Mouse (Mus musculus) hindbrain, embryonic 14.5 days (tissue): ENCODE data around the gene Olfr1375. TPM values are rescaled to one million over a fixed set of nuclear protein-coding genes. Genes with fewer than 3 reads are reported as not detected.
"Not testable (repeated sequence)": the region's sequence is repeated elsewhere in the genome, so short reads cannot be mapped to it uniquely, and the experiment has no call there.

Experiments
- ATAC-seq: fragments of 200-750 bp; cut with Nextera tagmentation; 2 replicates; pipeline ENCODE4 v1.8.0; 2017; ENCODE audit warnings: moderate number of reproducible peaks, mild to moderate bottlenecking, moderate TSS enrichment, moderate library complexity; ENCODE audit not compliant: low FRiP score
- DNase-seq: peaks from one replicate; pipeline ENCODE4 v3.0.0-alpha.2; 2015; ENCODE audit warnings: low spot score
- H3K27ac ChIP-seq: fragments of 300-500 bp; sonication (generic); 2 replicates; pipeline ENCODE4 v1.5.1; 2014; ENCODE audit warnings: mild to moderate bottlenecking, moderate library complexity
- H3K27me3 ChIP-seq: fragments of 300-500 bp; sonication (generic); 2 replicates; pipeline ENCODE4 v1.6.1; 2014; ENCODE audit warnings: mild to moderate bottlenecking, low read length, mixed read lengths; ENCODE audit not compliant: control insufficient read depth, insufficient read depth
- H3K36me3 ChIP-seq: fragments of 300-500 bp; sonication (generic); replicated peaks from 2 replicates; pipeline ENCODE4 v1.6.1; 2014; ENCODE audit not compliant: control insufficient read depth, insufficient read depth
- H3K4me1 ChIP-seq: fragments of 300-500 bp; sonication (generic); replicated peaks from 2 replicates; pipeline ENCODE4 v1.6.1; 2014; ENCODE audit warnings: antibody characterized with exemption, low read length, mixed read lengths; ENCODE audit not compliant: control insufficient read depth, insufficient read depth
- H3K4me2 ChIP-seq: fragments of 300-500 bp; sonication (generic); replicated peaks from 2 replicates; pipeline ENCODE4 v1.6.1; 2014; ENCODE audit warnings: mild to moderate bottlenecking, moderate library complexity
- H3K4me3 ChIP-seq: fragments of 300-500 bp; sonication (generic); replicated peaks from 2 replicates; pipeline ENCODE4 v1.5.1; 2014; ENCODE audit warnings: mild to moderate bottlenecking, low read length
- H3K9ac ChIP-seq: fragments of 300-500 bp; sonication (generic); 2 replicates; pipeline ENCODE4 v1.6.1; 2014
- H3K9me3 ChIP-seq: fragments of 300-500 bp; sonication (generic); 2 replicates; pipeline ENCODE4 v1.6.1; 2016; ENCODE audit warnings: low read length; ENCODE audit not compliant: control insufficient read depth
- WGBS: fragments of 180-500 bp; shearing (Covaris S2); extraction: QIAGEN DNeasy Blood & Tissue Kit; methylation state at CpG from one replicate; pipeline ENCODE4 v1.1.7; 2014; 5-methylcytosine and 5-hydroxymethylcytosine counted together
- polyA plus RNA-seq: library from polyadenylated mRNA; unstranded; fragments of >200 nt; fragmentation: Nextera tagmentation; extraction: Ambion mirVana; gene quantifications from 2 replicates; pipeline ENCODE4 v1.2.1, GENCODE M21; 2014

Olfr1375 gene
- polyA plus RNA-seq, 1 experiment from 2014 or later = not detected

DNA sequence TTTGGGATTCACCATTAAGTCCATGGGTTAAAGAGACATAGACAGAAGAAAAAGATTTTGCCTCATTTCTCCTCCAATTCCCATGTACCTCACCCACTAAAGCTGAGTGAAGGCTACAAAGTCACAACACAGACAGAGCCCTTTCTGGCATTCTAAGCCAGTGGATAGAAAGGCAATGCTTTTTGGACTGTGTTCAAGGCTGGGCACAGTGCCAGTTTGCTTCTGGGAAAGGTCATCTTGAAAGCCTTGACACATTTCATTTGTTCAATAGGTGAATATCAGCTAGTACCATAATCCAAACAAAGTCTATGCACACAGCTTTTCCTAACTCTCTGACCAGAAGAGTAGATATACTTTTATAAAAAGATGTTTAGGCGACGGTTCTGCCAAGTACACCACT is 12.0 kb upstream of the Olfr1375 start:
- DNase-seq (peak; percentile 32), ATAC-seq (no peak)
- Histone ChIP-seq H3K4me3 (no peak overlapping the region), H3K36me3 (no peaks in the 10 kb centered on the region), H3K9ac (no peak overlapping the region), H3K4me1 (no peaks in the 10 kb centered on the region), H3K4me2 (no peak overlapping the region), H3K27me3 (no peaks in the 10 kb centered on the region), H3K27ac (no peak overlapping the region), H3K9me3 (no peaks in the 10 kb centered on the region)
- WGBS = 84% methylated on average over 2 of the region's 2 CpGs

DNA sequence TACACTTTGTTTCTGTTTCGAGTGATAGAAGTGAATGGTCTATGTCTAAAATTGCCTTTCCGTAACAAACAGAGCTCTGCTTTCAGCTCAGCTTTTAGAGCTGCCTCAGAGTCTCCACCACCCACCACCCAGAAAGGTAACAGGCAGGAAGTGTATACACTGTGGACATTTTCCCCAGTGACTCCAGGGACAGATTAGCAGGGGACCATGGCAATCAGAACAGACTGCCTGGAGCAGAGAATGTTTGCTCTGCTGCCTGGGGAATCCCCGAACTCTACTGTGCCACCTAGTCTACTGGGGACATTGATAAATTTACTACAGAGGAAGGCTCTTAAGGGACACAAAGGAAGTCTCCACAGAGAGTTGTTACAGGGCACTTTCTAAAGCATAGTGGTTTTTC is 3.1 kb upstream of the Olfr1375 start:
- H3K27ac ChIP-seq, H3K9ac ChIP-seq, H3K9me3 ChIP-seq, H3K4me1 ChIP-seq, H3K36me3 ChIP-seq, DNase-seq, ATAC-seq, H3K27me3 ChIP-seq, H3K4me3 ChIP-seq, H3K4me2 ChIP-seq: not testable (repeated sequence)
- 66% methylated on average over 3 of the region's 3 CpGs for WGBS

DNA sequence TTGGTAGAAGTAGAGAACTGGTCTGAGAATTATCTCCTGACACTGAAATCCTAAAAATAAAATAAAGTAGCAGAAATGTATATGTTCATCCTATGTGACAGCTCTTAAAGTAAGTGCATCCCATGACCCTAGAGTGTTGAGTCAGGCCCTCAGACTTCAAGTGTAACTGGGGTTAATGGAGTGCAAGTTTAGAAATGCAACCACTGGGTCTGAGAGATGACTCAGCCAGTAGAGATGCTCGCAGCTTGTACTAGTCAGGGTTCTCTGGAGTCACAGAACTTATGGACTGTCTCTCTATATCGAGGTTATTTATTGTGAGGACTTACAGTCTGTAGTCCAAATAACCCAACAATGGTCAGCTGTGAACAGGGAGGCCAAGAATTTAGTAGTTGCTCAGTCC is 3.8 kb downstream of the Olfr1375 start:
- no peak for ATAC-seq
- H3K4me2 ChIP-seq = no peak overlapping the region
- no peaks in the 10 kb centered on the region for H3K9me3 ChIP-seq
- 74% methylated on average over 2 of the region's 2 CpGs for WGBS
- no peak overlapping the region for H3K27ac ChIP-seq
- H3K36me3 ChIP-seq = no peaks in the 10 kb centered on the region
- no peaks in the 10 kb centered on the region for H3K4me1 ChIP-seq
- H3K4me3 ChIP-seq = no peak overlapping the region
- no peak overlapping the region for H3K9ac ChIP-seq
- DNase-seq = no peak
- H3K27me3 ChIP-seq = no peaks in the 10 kb centered on the region

DNA sequence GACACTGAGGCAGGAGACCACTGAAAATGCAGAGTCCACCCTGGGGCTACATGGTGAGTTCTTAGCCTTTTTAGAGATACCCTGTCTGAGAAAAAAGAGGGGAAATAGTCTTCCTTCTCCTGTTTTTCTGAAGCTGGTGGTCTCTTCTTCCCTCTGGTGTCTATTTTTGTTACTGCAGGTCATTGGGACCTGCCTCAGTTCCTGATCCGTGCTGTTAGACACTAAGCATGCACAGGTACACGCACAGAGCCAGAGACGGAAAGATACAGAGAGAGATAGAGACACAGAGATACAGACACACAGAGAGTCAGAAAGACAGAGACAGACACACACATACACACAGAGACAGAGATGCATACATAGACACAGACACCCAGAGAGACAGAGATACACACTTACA is 5.3 kb downstream of the Olfr1375 start:
- WGBS = 55% methylated on average over 3 of the region's 3 CpGs
- Histone ChIP-seq H3K4me2 (no peak overlapping the region), H3K4me1 (no peaks in the 10 kb centered on the region), H3K4me3 (no peak overlapping the region), H3K27ac (no peak overlapping the region), H3K9me3 (no peaks in the 10 kb centered on the region), H3K27me3 (no peaks in the 10 kb centered on the region), H3K9ac (no peak overlapping the region), H3K36me3 (no peaks in the 10 kb centered on the region)
- DNase-seq (peak; percentile 61), ATAC-seq (no peak)

DNA sequence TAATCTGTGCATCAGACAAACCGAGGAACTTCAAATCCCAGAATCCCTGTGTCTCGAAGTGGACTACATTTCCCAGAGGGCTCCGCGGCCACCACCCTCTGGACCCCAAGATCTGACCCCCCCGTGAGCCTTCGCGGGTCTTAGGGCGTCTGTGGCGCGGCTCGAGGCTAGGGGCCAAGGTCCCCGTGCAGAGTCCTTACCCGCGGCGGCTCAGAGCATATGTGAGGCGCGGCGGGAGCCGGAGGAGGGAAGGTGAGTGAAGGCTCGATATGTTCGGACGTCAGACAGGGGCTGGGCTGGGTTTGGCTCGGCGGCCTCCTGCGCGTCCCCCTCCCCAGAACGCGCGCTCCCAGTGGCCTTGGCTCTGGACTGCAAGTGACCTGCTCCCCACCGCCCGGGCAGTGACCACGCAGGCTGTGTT is 11.3 kb downstream of the Olfr1375 start, which contains the start of gene Zfp354a:
Gene Zfp354a, plus strand, starts transcription at position 107 of the 421 bp plus-strand sequence.
- peak; percentile 94 for ATAC-seq
- H3K27me3 ChIP-seq = no peaks in the 10 kb centered on the region
- peak within 1 kb of the TSS; percentile 59 for H3K4me2 ChIP-seq
- no peak within 1 kb of the TSS for H3K27ac ChIP-seq
- 1% methylated on average over 32 of the region's 32 CpGs for WGBS
- peaks cover 29% of the 10 kb centered on the region for H3K36me3 ChIP-seq
- H3K9me3 ChIP-seq = no peaks in the 10 kb centered on the region
- peaks cover 11% of the 10 kb centered on the region for H3K4me1 ChIP-seq
- peak within 1 kb of the TSS; percentile 79 for H3K9ac ChIP-seq
- peak within 1 kb of the TSS; percentile 78 for H3K4me3 ChIP-seq
- DNase-seq = peak; percentile 82

DNA sequence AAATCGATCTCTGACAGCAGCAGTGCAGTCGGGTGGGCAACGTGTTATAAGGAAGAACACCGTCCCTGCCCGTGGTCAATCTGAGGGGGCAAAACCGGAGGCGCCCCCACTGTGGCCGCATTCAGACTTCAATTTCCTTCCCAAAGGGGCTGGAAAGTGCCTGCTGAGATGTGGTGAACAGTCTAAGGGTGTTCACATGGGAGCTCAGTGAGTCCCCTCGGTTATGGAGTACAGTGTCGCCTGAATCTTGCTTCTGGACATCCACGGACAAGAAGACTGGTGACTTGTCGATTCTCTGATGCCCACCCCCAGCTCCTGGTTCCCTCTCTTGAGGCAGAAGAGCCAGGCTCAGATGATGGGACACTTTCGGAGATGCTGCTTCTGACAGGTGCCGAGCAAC is 11.7 kb downstream of the Olfr1375 start:
- Histone ChIP-seq H3K36me3 (peaks cover 33% of the 10 kb centered on the region), H3K9me3 (no peaks in the 10 kb centered on the region), H3K9ac (peak overlapping the region; percentile 79), H3K4me3 (peak overlapping the region; percentile 78), H3K4me2 (peak overlapping the region; percentile 59), H3K4me1 (peaks cover 11% of the 10 kb centered on the region), H3K27me3 (no peaks in the 10 kb centered on the region), H3K27ac (no peak overlapping the region)
- 10% methylated on average over 14 of the region's 14 CpGs for WGBS
- DNase-seq (peak; percentile 27), ATAC-seq (peak; percentile 36; the same call in 1 of the 2 replicates)

DNA sequence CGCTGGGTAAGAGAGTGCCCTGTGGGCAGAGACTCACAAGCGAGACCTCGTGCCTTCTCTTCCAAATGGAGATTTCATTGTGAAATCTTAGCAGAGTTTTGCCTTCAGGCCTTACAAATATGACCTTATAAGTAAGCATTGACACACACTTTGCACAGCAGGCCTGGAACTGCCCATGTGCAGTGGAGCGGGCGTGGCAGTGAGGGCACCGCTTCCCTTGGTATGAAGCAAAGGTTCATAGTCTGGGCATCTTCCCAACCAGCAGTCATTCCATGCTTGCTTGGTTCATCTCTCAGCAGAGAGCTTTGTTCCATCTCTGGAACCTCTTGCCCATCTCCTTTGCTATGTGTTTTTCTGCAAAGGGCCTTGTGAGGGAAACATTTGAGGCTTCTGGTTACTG is 13.1 kb downstream of the Olfr1375 start:
- no peak overlapping the region for H3K4me2 ChIP-seq
- H3K9me3 ChIP-seq = no peaks in the 10 kb centered on the region
- no peak overlapping the region for H3K4me3 ChIP-seq
- ATAC-seq (no peak), DNase-seq (no peak)
- H3K27me3 ChIP-seq = no peaks in the 10 kb centered on the region
- H3K27ac ChIP-seq = no peak overlapping the region
- peaks cover 40% of the 10 kb centered on the region for H3K36me3 ChIP-seq
- no peak overlapping the region for H3K9ac ChIP-seq
- peaks cover 11% of the 10 kb centered on the region for H3K4me1 ChIP-seq
- 92% methylated on average over 6 of the region's 6 CpGs for WGBS

DNA sequence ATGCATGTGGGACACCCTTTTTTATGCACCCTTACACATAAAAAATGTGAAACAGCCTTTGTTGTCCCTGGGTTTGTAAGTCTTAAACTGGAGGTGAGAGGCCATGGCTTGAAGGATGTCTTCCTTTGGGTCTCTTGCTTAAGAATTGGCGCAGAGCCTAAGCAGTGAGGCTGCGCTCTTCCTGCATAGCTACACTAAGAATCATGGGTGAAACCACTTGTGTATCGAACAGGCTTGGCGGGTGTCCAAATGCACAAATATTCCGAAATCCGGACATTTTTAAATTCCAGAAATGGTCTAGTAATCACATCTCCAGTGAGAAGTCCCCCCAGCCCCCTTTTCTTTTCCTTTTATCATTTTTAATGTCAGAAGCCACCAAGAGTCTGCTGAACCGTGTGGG is 15.4 kb downstream of the Olfr1375 start:
- Histone ChIP-seq H3K27me3 (no peaks in the 10 kb centered on the region), H3K9ac (no peak overlapping the region), H3K9me3 (no peaks in the 10 kb centered on the region), H3K4me1 (peaks cover 11% of the 10 kb centered on the region), H3K27ac (no peak overlapping the region), H3K4me2 (no peak overlapping the region), H3K4me3 (no peak overlapping the region), H3K36me3 (peaks cover 61% of the 10 kb centered on the region)
- DNase-seq (no peak), ATAC-seq (no peak)
- 93% methylated on average over 7 of the region's 7 CpGs for WGBS

DNA sequence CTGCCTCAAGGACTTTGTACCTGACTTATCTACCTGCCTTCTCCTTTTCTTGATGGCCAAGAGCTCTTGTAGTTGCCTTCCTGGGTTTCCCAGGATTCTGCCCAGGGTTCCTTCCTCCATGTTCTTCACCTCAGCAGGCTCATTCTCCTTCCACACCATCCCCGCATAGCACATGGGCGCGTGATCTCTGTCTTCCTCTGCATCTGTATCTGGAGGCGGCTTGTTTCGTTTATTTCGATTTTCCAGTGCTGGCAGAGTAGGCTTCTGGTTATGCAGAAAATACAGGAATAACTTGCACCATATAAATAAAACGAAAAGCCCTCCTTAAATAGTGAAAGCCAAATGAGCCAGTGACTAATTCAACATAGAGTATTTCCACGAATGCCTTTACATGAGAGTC is 15.9 kb downstream of the Olfr1375 start:
- Histone ChIP-seq H3K9ac (no peak overlapping the region), H3K27ac (no peak overlapping the region), H3K4me1 (peaks cover 11% of the 10 kb centered on the region), H3K27me3 (no peaks in the 10 kb centered on the region), H3K4me2 (no peak overlapping the region), H3K4me3 (no peak overlapping the region), H3K9me3 (peaks cover 4% of the 10 kb centered on the region; the same call in 1 of the 2 replicates), H3K36me3 (peaks cover 66% of the 10 kb centered on the region)
- ATAC-seq (no peak), DNase-seq (no peak)
- 98% methylated on average over 8 of the region's 8 CpGs for whole genome bisulfite sequencing

DNA sequence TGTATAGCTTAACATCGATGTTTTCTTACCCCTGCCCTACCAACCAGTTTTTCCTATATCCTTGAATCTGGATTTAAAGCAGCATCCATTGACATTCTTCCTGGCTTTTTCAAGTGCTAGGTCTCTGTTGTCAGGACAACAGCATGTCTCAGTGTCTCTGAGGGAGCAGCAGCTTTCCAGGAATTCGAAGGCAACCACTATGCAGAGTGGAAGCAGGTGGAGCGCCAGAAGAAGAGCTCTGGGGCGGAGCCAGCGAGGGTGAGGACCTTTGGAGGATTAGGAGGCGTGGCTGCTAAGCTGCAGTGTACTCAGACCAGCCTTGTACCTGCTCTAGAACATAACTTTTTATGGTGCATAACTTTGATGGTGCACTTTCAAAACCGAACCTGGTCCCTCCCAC is 36.6 kb downstream of the Olfr1375 start:
- H3K9me3 ChIP-seq = no peaks in the 10 kb centered on the region
- H3K27ac ChIP-seq = no peak overlapping the region
- no peak overlapping the region for H3K4me2 ChIP-seq
- H3K27me3 ChIP-seq = no peaks in the 10 kb centered on the region
- no peak overlapping the region for H3K9ac ChIP-seq
- H3K4me3 ChIP-seq = no peak overlapping the region
- no peaks in the 10 kb centered on the region for H3K36me3 ChIP-seq
- no peak for DNase-seq
- no peak for ATAC-seq
- 49% methylated on average over 7 of the region's 7 CpGs for WGBS
- H3K4me1 ChIP-seq = no peaks in the 10 kb centered on the region
